In the genomic region with DNA sequence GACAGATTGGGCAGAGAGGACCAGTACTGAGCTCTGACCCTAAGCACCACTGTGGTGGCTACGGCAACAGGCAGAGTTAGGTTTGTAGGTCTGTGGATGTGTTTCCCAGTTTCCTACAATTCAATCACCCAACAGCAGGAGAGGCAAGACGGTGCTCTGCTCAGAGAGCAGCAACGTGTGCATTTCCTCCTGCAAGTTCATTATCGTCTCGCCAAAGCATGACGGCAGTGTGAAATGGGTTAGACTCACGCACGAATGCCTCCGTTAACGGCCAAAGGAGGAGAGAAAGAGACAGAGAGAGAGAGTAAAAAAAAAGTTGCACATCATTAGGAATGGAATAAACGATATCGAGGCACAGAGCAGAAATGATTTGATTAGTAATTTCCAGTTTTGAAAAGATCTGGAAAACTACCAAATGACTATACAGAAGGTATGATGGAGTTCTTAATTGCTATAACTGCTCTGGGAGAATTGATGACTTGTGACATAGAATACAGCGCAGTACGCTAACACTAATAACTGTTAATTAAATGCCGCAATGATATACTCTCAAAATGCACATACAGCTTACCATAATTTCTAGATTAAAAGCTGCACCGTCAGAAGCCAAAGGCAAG, we compare ENCODE assay signal across 14 mouse cellular contexts.
A peak's percentile ranks its signal among the peaks of the same experiment; 100 is the strongest.
DNase-seq lines count a peak whose midpoint lies in the region; ATAC-seq lines count a peak whose summit lies in the region.
"Had no signal": no experiment of that assay in that cellular context is flagged by ENCODE, and none has a peak within 500 bp of the region (broad histone marks: within the 10 kb centered on the region; RNA-seq: fewer than 3 reads in every experiment).

No protein-coding gene starts in this region.

- peaks cover 17% of the 10 kb centered on the region for H3K4me1 ChIP-seq in kidney, embryonic 15.5 days
- peaks cover 31% of the 10 kb centered on the region for H3K4me1 ChIP-seq in forebrain, embryonic 16.5 days (replicated peaks; ENCODE audit: control insufficient read depth, insufficient read depth, low read length)
- H3K4me1 ChIP-seq in midbrain, embryonic 12.5 days = peaks cover 30% of the 10 kb centered on the region

- DNase-seq in kidney, postnatal 4 days = no peak
- DNase-seq in retina, postnatal 1 day = peak; percentile 93
- DNase-seq in right cerebral cortex, postnatal 25 days = no peak
- no peak for DNase-seq in gastrocnemius, postnatal 25 days
- DNase-seq: B cell, adult 2 months; cerebellum, adult 9-10 months; liver, embryonic 13.5 days; lung, postnatal 36 days had no signal

- H3K9me3 ChIP-seq in kidney, embryonic 15.5 days (replicated peaks) = no peaks in the 10 kb centered on the region
- no peaks in the 10 kb centered on the region for H3K9me3 ChIP-seq in forebrain, embryonic 16.5 days (ENCODE audit: control insufficient read depth, low read length)
- H3K9me3 ChIP-seq in midbrain, embryonic 12.5 days = no peaks in the 10 kb centered on the region
- H3K9me3 ChIP-seq: embryonic facial prominence, embryonic 12.5 days; liver, embryonic 13.5 days had no signal

- H3K27ac ChIP-seq in kidney, embryonic 15.5 days = no peak overlapping the region
- peak overlapping the region; percentile 16 for H3K27ac ChIP-seq in forebrain, embryonic 16.5 days (ENCODE audit: low read length)
- peak overlapping the region; percentile 75 for H3K27ac ChIP-seq in midbrain, embryonic 12.5 days (replicated peaks)
- H3K27ac ChIP-seq: liver, embryonic 13.5 days had no signal

- no peak overlapping the region for H3K9ac ChIP-seq in kidney, embryonic 15.5 days
- no peak overlapping the region for H3K9ac ChIP-seq in forebrain, embryonic 16.5 days (replicated peaks; ENCODE audit: low read depth, low read length)
- no peak overlapping the region for H3K9ac ChIP-seq in midbrain, embryonic 12.5 days (replicated peaks)
- H3K9ac ChIP-seq: embryonic facial prominence, embryonic 12.5 days; liver, embryonic 13.5 days had no signal

- no peaks in the 10 kb centered on the region for H3K36me3 ChIP-seq in kidney, embryonic 15.5 days
- H3K36me3 ChIP-seq in forebrain, embryonic 16.5 days (ENCODE audit: control insufficient read depth, insufficient read depth) = no peaks in the 10 kb centered on the region
- no peaks in the 10 kb centered on the region for H3K36me3 ChIP-seq in midbrain, embryonic 12.5 days
- H3K36me3 ChIP-seq: embryonic facial prominence, embryonic 12.5 days; G1E; liver, embryonic 13.5 days had no signal

- 0 out of 2 replicates have a peak, but pooled peaks have one; percentile 6 for ATAC-seq in kidney, embryonic 15.5 days (replicated peaks; ENCODE audit: low FRiP score)
- ATAC-seq in forebrain, embryonic 16.5 days = peak; percentile 61; the same call in 1 of the 2 replicates
- ATAC-seq in midbrain, embryonic 12.5 days (ENCODE audit: low FRiP score, low read depth) = 0 out of 2 replicates have a peak, but pooled peaks have one; percentile 32
- ATAC-seq in cerebellum, adult (ENCODE audit: insufficient number of reproducible peaks, low FRiP score, low TSS enrichment) = no peak

- H3K4me3 ChIP-seq in kidney, embryonic 15.5 days (replicated peaks) = no peak overlapping the region
- no peak overlapping the region for H3K4me3 ChIP-seq in forebrain, embryonic 16.5 days (replicated peaks; ENCODE audit: low read length)
- no peak overlapping the region for H3K4me3 ChIP-seq in midbrain, embryonic 12.5 days
- H3K4me3 ChIP-seq: embryonic facial prominence, embryonic 12.5 days; liver, embryonic 13.5 days had no signal

- peaks cover 7% of the 10 kb centered on the region; the same call in 1 of the 2 replicates for H3K27me3 ChIP-seq in kidney, embryonic 15.5 days
- no peaks in the 10 kb centered on the region for H3K27me3 ChIP-seq in forebrain, embryonic 16.5 days (replicated peaks; ENCODE audit: control insufficient read depth, insufficient read depth, low read length)
- peaks cover 36% of the 10 kb centered on the region for H3K27me3 ChIP-seq in midbrain, embryonic 12.5 days
- H3K27me3 ChIP-seq: embryonic facial prominence, embryonic 12.5 days; liver, embryonic 13.5 days had no signal

- no peak overlapping the region for H3K4me2 ChIP-seq in kidney, embryonic 15.5 days
- no peak overlapping the region for H3K4me2 ChIP-seq in forebrain, embryonic 16.5 days (ENCODE audit: low read length)
- 0 out of 2 replicates have a peak overlapping the region, but pooled peaks have one; percentile 7 for H3K4me2 ChIP-seq in midbrain, embryonic 12.5 days (replicated peaks)
- H3K4me2 ChIP-seq: embryonic facial prominence, embryonic 12.5 days; liver, embryonic 13.5 days had no signal

- 61% methylated on average over 16 of the region's 16 CpGs for WGBS in kidney, embryonic 15.5 days
- 14% methylated on average over 16 of the region's 16 CpGs for WGBS in forebrain, embryonic 16.5 days
- 58% methylated on average over 16 of the region's 16 CpGs for WGBS in midbrain, embryonic 12.5 days
